Mouse (Mus musculus): ENCODE measurements at regions not wholly inside any gene's neighbourhood (a gene's known extent, or its start where the extent isn't known, plus 50 kb on each side); places are given as distances from the start of the nearest gene placed in this dataset.
A peak's percentile ranks its signal among the peaks of the same experiment; 100 is the strongest.

DNA sequence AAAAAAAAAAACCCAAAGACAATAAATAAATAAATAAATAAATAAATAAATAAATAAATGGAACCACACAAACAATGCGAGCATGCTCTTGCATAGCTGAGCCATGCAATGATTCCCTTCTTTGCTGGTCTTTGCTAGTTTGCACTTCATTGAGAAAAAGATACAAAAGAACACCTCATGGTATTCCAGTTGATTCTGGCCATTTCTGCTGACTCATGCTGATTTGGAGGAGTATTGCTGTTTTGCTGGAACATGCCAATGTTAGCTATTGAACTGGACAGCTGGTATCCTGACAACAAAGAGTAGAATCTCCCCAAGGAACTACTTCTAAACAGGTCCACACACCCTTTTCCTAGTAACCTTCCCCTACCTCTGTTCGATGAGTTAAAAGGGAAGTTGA is 60.2 kb downstream of the Htr1a start:
- DNase-seq = no peak

DNA sequence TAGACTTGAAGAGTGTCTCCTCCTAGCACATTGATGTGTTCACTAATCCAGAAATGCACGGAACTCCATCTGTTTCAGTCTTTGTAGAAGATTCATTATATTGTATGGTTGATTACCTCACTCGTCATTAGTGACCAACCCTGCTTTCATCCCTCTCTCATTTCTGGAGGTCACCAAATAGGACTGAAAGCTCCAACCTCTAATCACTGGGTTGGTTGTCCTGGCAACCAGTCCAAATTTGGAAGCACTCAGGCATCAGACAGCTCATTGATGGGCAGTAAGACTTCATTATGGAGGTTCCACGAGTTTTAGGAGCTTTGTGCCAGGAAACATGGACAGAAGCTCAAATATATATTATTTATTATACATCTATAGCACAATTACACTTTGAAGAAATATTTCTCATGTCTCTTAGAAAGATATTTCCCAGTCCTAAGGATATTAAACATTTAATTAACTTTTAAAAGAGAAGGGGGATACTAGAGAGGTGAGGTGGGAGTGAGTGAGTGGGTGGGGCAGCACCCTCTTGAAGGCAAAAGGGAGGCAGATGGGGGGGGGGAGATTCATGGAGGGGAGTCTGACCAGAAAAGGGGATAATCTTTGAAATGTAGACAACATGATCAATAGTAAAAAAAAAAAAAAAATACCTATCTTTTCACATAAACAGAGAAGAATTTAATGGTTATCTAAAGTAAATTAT is 94.7 kb downstream of the Htr1a start:
- DNase-seq = peak in 1 of 2 experiments; percentile 4

DNA sequence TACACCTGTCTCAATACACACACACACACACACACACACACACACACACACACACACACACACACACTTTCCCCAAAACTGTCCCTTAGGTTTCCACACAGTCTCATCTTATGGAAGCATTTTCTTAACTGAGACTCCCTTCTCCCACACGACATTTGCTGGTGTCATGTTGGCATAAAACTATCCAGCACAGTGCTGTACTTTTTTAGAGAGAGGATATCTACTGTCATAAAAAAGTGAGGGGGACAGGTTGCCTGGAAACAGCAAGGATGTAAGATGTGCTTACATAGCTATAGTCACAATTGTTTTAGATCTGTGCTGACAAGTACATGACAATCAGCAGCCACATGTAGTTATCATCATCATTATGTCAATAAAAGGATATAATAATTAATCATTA is 129.8 kb downstream of the Htr1a start:
- DNase-seq = no peak

DNA sequence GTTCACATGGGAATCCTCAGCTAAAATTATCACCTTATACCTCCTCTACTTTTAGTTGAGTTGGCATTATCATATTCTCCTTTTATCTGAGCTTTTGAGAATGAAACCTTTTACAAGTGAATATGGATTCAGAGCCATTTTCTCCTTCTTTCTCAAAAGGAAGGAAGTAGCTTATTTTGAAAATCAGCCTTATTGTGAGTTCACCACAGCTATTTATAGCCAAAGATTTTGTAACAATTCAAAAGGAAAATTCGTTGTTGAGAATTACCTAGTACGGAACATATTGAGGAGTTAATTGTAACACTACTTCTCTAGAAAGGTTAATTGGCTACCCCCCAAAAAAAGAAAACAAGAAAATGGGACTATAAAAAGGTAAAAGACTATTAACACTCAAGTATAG is 163.0 kb downstream of the Htr1a start:
- DNase-seq = no peak

- DNase-seq = no peak
Observed at GRCm38 (mm10) chr13:105619308-105619707, 175.9 kb downstream of the Htr1a start.

DNA sequence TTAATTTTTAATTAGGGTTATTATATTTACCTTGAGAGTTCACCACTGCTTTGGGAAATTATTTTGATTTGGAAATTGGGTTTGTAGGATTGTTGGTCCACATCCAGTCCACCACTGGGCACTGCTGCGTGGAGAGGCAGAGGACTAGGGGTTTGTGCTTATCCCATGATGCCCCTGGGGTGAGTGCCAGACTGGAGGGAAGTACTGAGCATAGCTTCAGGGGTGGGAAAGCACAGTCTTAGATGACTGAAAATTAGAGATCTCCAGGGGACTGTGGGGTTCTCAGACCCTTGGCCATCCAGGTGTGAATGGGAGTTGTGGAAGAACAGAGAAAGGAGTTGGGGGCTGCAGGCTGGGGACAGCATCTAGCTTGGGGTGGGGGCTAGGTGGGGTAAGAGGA is 177.4 kb downstream of the Htr1a start:
- no peak for DNase-seq

- DNase-seq = no peak
Observed at GRCm38 (mm10) chr13:105628618-105629017, 185.2 kb downstream of the Htr1a start.

DNA sequence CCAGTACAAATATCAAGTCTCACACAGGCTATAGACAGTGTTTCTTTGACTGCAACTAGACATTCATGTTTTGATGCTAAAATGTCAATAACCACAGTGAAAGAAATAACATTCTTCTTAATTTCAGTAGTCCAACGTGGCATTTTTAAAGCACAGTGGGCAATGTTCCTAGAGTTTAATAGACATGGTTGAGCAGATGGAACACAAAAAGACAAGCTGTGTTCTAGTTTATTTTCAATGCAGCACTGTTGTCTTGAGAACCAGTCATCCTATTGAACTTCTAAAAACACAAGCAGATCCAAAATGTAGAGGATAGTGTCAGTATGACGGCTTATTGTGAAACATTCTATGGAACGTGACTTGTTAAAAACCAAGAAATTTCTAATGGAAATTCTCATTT is 205.2 kb downstream of the Htr1a start:
- no peak for DNase-seq

All from cerebellum, postnatal 10 days (tissue).